Mouse (Mus musculus) erythroblast, embryonic 14.5 days (primary cell): ENCODE data around the gene Wwox.

Source experiments
- GATA1 ChIP-seq: IDR thresholded peaks from 2 replicates; pipeline ENCODE4 v1.6.1; 2012; ENCODE audit warnings: low read length, inconsistent platforms, mixed read lengths
- TAL1 ChIP-seq: IDR thresholded peaks from 3 replicates; pipeline ENCODE4 v1.6.1; 2012; ENCODE audit warnings: low read length, inconsistent platforms, mixed read lengths

GRCm38 (mm10) chr8:114499448-114500144 lies 60.1 kb downstream of the Wwox start:
- no peak for TF ChIP-seq GATA1
- TF ChIP-seq TAL1 = no peak
